Mouse (Mus musculus): ENCODE data around the gene Foxo4.
A peak's percentile ranks its signal among the peaks of the same experiment; 100 is the strongest.

Gene Foxo4

DNA sequence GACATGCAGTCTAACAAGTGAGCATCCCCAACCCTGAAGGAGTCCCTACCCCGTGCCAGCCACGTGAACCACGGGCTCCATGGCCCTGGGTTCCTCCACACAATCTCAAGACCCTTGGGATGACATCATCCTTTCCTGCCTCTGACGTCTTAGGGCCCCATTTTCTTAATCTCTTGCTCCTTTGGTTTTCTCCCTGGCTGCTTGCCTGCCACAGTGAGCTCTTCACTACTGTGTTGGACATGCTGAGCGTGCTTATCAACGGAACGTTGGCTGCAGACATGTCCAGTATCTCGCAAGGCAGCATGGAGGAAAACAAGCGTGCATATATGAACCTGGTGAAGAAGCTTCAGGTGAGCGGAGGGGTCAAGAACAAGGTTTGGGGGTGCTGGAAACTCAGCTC, 35.8 kb downstream of the Foxo4 start:
- no peak for ATAC-seq (ENCODE audit: low TSS enrichment)

DNA sequence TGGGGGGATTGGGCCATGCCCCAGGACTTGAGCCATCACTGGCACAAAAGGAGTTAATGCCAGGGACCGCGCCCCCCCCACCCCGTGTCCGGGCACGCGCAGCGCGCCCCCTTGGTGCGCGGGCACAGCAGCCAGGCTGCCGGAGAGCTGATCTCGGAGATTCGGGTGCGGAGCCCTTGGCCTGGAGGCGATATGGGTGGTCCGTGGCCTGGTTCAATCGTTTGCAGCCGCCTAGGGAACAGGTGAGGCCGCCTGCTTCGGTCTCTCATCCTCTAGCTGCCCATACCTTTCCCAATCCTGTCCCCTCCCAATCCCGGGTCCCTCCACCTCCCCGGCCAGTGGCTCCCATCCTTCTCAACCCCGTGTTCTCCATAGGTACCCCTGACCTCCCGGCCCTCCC, 44.7 kb downstream of the Foxo4 start, which contains the start of gene Nlgn3:
Gene Nlgn3 (plus strand): TSS at position 114 of the 400 bp plus-strand sequence.
- ATAC-seq (ENCODE audit: low TSS enrichment): peak; percentile 24; the same call in 1 of the 2 replicates

- no peak for ATAC-seq (ENCODE audit: low TSS enrichment)
Measured at GRCm38 (mm10) chrX:101299473-101300426, 45.4 kb downstream of the Foxo4 start.

DNA sequence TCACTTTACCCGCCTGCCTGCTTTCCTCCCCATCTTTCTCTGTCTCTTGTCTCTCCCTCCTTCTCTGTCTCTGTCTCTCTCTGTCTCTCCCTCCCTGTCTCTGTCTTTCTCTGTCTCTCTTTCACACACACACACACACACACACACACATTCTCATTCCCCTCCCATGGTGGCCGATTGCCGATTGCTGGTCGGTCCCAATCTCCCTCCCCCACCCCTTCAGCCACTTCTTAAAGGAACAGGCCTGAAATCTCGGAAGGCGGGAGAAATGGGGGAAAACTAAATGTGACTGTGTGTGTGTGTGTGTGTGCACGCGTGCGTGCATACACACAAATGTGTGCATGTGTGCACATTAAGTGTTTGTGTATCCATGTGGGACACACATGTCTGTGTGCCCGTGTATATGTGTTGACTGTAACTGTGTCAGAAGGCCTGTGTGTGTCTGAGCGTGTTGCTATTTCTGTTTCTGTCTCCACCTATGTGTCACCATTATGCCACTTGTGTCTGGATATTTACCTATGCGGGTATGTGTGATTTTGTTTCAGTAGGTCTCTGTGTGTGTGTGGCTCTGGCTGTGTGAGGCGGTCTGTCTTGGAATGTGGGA, 46.2 kb downstream of the Foxo4 start:
- 0 out of 2 replicates have a peak, but pooled peaks have one; percentile 12 for ATAC-seq (ENCODE audit: low TSS enrichment)

DNA sequence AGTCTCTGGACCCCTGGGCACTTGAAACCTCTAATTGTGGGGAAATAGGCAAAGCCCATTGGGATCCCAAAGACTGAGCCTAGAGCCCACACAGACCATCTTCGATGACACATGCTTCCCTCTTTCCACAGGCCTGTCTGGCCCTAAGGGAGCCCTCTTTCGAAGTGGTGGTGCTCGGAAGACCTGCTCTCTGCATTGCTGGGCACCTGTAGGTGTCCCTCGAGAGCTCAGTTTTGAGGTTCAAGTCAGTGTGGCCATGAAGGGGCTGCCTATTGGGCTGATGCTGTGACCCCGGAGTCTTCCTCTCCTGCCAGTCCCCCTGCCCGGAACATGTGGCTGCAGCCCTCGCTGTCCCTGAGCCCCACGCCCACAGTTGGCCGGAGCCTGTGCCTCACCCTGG, 47.3 kb downstream of the Foxo4 start:
- ATAC-seq (ENCODE audit: low TSS enrichment): peak; percentile 36; the same call in 1 of the 2 replicates

DNA sequence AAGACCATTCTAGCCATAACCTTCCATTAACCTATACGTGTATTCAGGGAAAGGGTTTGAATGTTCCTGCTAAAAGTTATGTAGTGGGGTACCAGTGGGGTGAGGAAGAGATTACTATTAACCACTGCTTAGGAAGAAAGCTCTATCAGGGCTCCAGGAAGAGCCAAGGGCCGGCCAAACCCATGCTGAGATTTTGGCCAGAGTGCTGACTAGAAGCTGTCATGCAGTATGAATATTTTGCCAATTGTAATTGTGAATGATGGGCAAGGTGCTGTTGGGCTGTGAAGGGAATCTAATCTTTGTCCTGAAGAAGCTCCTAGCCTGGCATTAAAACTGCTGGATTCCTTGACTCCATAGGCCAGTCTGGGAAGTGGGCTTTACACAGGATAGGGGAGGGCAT, 50.3 kb downstream of the Foxo4 start:
- ATAC-seq (ENCODE audit: low TSS enrichment): no peak

DNA sequence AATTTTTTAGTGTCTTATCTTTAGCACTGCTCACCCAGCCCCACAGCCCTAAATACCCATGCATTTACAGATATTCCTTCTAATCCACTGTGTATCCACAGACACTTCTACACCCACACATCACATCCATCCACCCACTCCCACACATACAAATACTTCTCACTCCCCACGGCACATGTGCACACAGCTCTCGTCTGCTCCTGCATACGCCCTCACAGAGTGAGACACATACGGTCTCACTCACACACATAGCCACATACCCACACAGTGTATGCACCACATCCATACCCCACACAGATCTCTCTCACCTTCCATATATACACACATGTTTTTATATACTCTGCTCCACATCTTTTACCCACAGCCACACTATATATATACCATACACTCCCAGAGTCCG, 55.0 kb downstream of the Foxo4 start:
- ATAC-seq (ENCODE audit: low TSS enrichment): peak; percentile 52

All from frontal cortex, adult (tissue).